Mouse (Mus musculus): ENCODE data around the gene Uqcrq.

The Uqcrq gene

GRCm38 (mm10) chr11:53430670-53431346, at the start of gene Uqcrq, which contains the start of gene Gdf9:
TSS of gene Uqcrq (minus strand) at chr11:53430831.
TSS of gene Gdf9 (plus strand) at chr11:53431023.
- DNase-seq (ENCODE audit: low spot score): peak; percentile 99

- no peak for DNase-seq (ENCODE audit: low spot score)
Measured at GRCm38 (mm10) chr11:53479783-53480301, 49.2 kb upstream of the Uqcrq start, which contains the start of the genes Gm9945 and Sowaha. TSS of gene Gm9945 (plus strand) at chr11:53480166. TSS of gene Sowaha (minus strand) at chr11:53480274.

GRCm38 (mm10) chr11:53479171-53479782, 48.6 kb upstream of the Uqcrq start:
- DNase-seq (ENCODE audit: low spot score): no peak

- DNase-seq (ENCODE audit: low spot score): no peak
Measured at GRCm38 (mm10) chr11:53478383-53479170, 47.9 kb upstream of the Uqcrq start.

GRCm38 (mm10) chr11:53477833-53478232, 47.2 kb upstream of the Uqcrq start:
- no peak for DNase-seq (ENCODE audit: low spot score)

- DNase-seq (ENCODE audit: low spot score): no peak
Measured at GRCm38 (mm10) chr11:53475620-53476019, 45.0 kb upstream of the Uqcrq start.

- no peak for DNase-seq (ENCODE audit: low spot score)
Measured at GRCm38 (mm10) chr11:53472709-53473108, 42.1 kb upstream of the Uqcrq start.

GRCm38 (mm10) chr11:53469968-53470695, 39.5 kb upstream of the Uqcrq start, which contains the start of gene Gm9837:
TSS of gene Gm9837 (minus strand) at chr11:53470479.
- DNase-seq (ENCODE audit: low spot score): peak; percentile 89

- DNase-seq (ENCODE audit: low spot score): no peak
Measured at GRCm38 (mm10) chr11:53469294-53469967, 38.8 kb upstream of the Uqcrq start.

GRCm38 (mm10) chr11:53466231-53466971, 35.8 kb upstream of the Uqcrq start:
- no peak for DNase-seq (ENCODE audit: low spot score)

- DNase-seq (ENCODE audit: low spot score): no peak
Measured at GRCm38 (mm10) chr11:53463551-53464424, 33.2 kb upstream of the Uqcrq start.

- DNase-seq (ENCODE audit: low spot score): no peak
Measured at GRCm38 (mm10) chr11:53461727-53462126, 31.1 kb upstream of the Uqcrq start.

GRCm38 (mm10) chr11:53460192-53460591, 29.6 kb upstream of the Uqcrq start:
- no peak for DNase-seq (ENCODE audit: low spot score)

GRCm38 (mm10) chr11:53458996-53459395, 28.4 kb upstream of the Uqcrq start:
- no peak for DNase-seq (ENCODE audit: low spot score)

GRCm38 (mm10) chr11:53457372-53457954, 26.8 kb upstream of the Uqcrq start:
- no peak for DNase-seq (ENCODE audit: low spot score)

GRCm38 (mm10) chr11:53456474-53457371, 26.1 kb upstream of the Uqcrq start, which contains the start of the genes Gm10447 and Shroom1:
TSS of gene Gm10447 (minus strand) at chr11:53457110.
TSS of gene Shroom1 (plus strand) at chr11:53457205.
- DNase-seq (ENCODE audit: low spot score): peak; percentile 55

- no peak for DNase-seq (ENCODE audit: low spot score)
Measured at GRCm38 (mm10) chr11:53453031-53453430, 22.4 kb upstream of the Uqcrq start.

GRCm38 (mm10) chr11:53452396-53452795, 21.8 kb upstream of the Uqcrq start:
- DNase-seq (ENCODE audit: low spot score): no peak

Measured in adipocyte (in vitro differentiated cells).